Mouse (Mus musculus): ENCODE results near the gene Fkbp10.

GRCm38 (mm10) chr11:100369145-100369544 is 46.4 kb upstream of the Fkbp10 start:
- TF ChIP-seq CTCF (IDR thresholded peaks at IDR 0.05; ENCODE audit: low read depth, low read length) (no peak), GATA1 (IDR thresholded peaks at IDR 0.05; ENCODE audit: borderline replicate concordance, low read length) (no peak)
